ENCODE assay signal across 9 mouse cellular contexts in genomic region chr2:27703852-27704640, GRCm38 (mm10). TPM values are rescaled to one million over a fixed set of nuclear protein-coding genes. Genes with fewer than 3 reads are reported as not detected.
DNase-seq lines count a peak whose midpoint lies in the region; ATAC-seq and TF ChIP-seq lines count a peak whose summit lies in the region.
"Had no signal": no experiment of that assay in that cellular context is flagged by ENCODE, and none has a peak within 500 bp of the region (broad histone marks: within the 10 kb centered on the region; RNA-seq: fewer than 3 reads in every experiment).

No protein-coding gene starts in this region.

- H3K27me3 ChIP-seq in kidney, embryonic 15.5 days, result no peaks in the 10 kb centered on the region
- no peaks in the 10 kb centered on the region for H3K27me3 ChIP-seq in small intestine, adult 2 months (ENCODE audit: control insufficient read depth, insufficient read depth, low read length)
- H3K27me3 ChIP-seq in forebrain, embryonic 15.5 days, result no peaks in the 10 kb centered on the region
- no peaks in the 10 kb centered on the region for H3K27me3 ChIP-seq in midbrain, embryonic 10.5 days (ENCODE audit: low read depth, poor library complexity, severe bottlenecking)
- H3K27me3 ChIP-seq: limb, embryonic 13.5 days had no signal

- TF ChIP-seq CTCF in small intestine, adult 2 months (IDR thresholded peaks at IDR 0.05; ENCODE audit: extremely low read depth, insufficient read length, insufficient replicate concordance, low read depth, low read length), result no peak

- no peak overlapping the region for H3K4me3 ChIP-seq in kidney, embryonic 15.5 days (replicated peaks)
- H3K4me3 ChIP-seq in small intestine, adult 2 months (ENCODE audit: low read depth, low read length), result 0 out of 2 replicates have a peak overlapping the region, but pooled peaks have one; percentile 1
- no peak overlapping the region for H3K4me3 ChIP-seq in forebrain, embryonic 15.5 days
- no peak overlapping the region for H3K4me3 ChIP-seq in midbrain, embryonic 10.5 days
- H3K4me3 ChIP-seq: limb, embryonic 13.5 days had no signal

- H3K36me3 ChIP-seq in kidney, embryonic 15.5 days, result no peaks in the 10 kb centered on the region
- H3K36me3 ChIP-seq in small intestine, adult 2 months (ENCODE audit: control insufficient read depth, insufficient read depth, low read length), result 0 out of 2 replicates have a peak, but pooled peaks cover 2% of the 10 kb centered on the region
- H3K36me3 ChIP-seq in forebrain, embryonic 15.5 days, result no peaks in the 10 kb centered on the region
- H3K36me3 ChIP-seq in midbrain, embryonic 10.5 days, result no peaks in the 10 kb centered on the region

- H3K27ac ChIP-seq in kidney, embryonic 15.5 days, result peak overlapping the region; percentile 74
- peak overlapping the region; percentile 60 for H3K27ac ChIP-seq in small intestine, adult 2 months (ENCODE audit: insufficient read depth, low read depth, low read length)
- H3K27ac ChIP-seq in forebrain, embryonic 15.5 days (replicated peaks), result no peak overlapping the region
- no peak overlapping the region for H3K27ac ChIP-seq in midbrain, embryonic 10.5 days (replicated peaks)

- ATAC-seq in kidney, embryonic 15.5 days (replicated peaks; ENCODE audit: low FRiP score), result no peak
- ATAC-seq in forebrain, embryonic 15.5 days (replicated peaks), result no peak

- H3K4me1 ChIP-seq in kidney, embryonic 15.5 days, result peaks cover 58% of the 10 kb centered on the region
- peaks cover 59% of the 10 kb centered on the region for H3K4me1 ChIP-seq in small intestine, adult 2 months (ENCODE audit: control insufficient read depth, insufficient read depth, insufficient read length, low read length)
- peaks cover 19% of the 10 kb centered on the region for H3K4me1 ChIP-seq in forebrain, embryonic 15.5 days
- peaks cover 59% of the 10 kb centered on the region for H3K4me1 ChIP-seq in midbrain, embryonic 10.5 days

- TF ChIP-seq POLR2A in small intestine, adult 2 months (IDR thresholded peaks at IDR 0.05; ENCODE audit: low read depth, low read length), result no peak

- DNase-seq in kidney, postnatal 4 days, result no peak
- DNase-seq in gastrocnemius, postnatal 10 days, result peak; percentile 50
- peak; percentile 35 for DNase-seq in kidney, postnatal 14 days
- no peak for DNase-seq in cerebellum, postnatal 36 days
- no peak for DNase-seq in midbrain, embryonic 10.5 days (ENCODE audit: low spot score)

- H3K9ac ChIP-seq in kidney, embryonic 15.5 days, result no peak overlapping the region
- H3K9ac ChIP-seq in forebrain, embryonic 15.5 days (replicated peaks), result no peak overlapping the region

- no peak overlapping the region for H3K4me2 ChIP-seq in kidney, embryonic 15.5 days
- H3K4me2 ChIP-seq in forebrain, embryonic 15.5 days (replicated peaks), result no peak overlapping the region
- H3K4me2 ChIP-seq: limb, embryonic 13.5 days had no signal

- no peaks in the 10 kb centered on the region for H3K9me3 ChIP-seq in kidney, embryonic 15.5 days (replicated peaks)
- no peaks in the 10 kb centered on the region for H3K9me3 ChIP-seq in forebrain, embryonic 15.5 days
- H3K9me3 ChIP-seq in midbrain, embryonic 10.5 days (replicated peaks), result no peaks in the 10 kb centered on the region
- H3K9me3 ChIP-seq: limb, embryonic 13.5 days had no signal

- WGBS in kidney, embryonic 15.5 days, result 54% methylated on average over 9 of the region's 9 CpGs
- 22% methylated on average over 9 of the region's 9 CpGs for WGBS in small intestine, adult 2 months
- 72% methylated on average over 9 of the region's 9 CpGs for WGBS in forebrain, embryonic 15.5 days
- WGBS in midbrain, embryonic 10.5 days, result 85% methylated on average over 9 of the region's 9 CpGs

RNA-seq across cellular contexts. Expression of gene Rxra, which starts 27.8 kb away (rescaled TPM):
- 9.6 and 10.4 TPM in 2 replicates for polyA plus RNA-seq in kidney, embryonic 15.5 days (2015; fragmentation: Nextera tagmentation; extraction: Ambion mirVana)
- 10 to 100 TPM; 58.8 to 61.3 TPM for total RNA-seq in gastrocnemius, postnatal 10 days (2021)
- polyA plus RNA-seq in small intestine, adult 2 months (2012; rRNA removed), result 48.7 and 110 TPM in 2 replicates
- 3.2 TPM in 2 replicates for polyA plus RNA-seq in forebrain, embryonic 15.5 days (2015; fragmentation: Nextera tagmentation; extraction: Ambion mirVana)
- polyA plus RNA-seq in midbrain, embryonic 10.5 days (2016; fragmentation: Nextera tagmentation; extraction: Ambion mirVana), result 7.5 and 7.6 TPM in 2 replicates

Comparison
In these comparisons a context has a peak if more than half of its experiments do, and no peak if none do; other contexts are left out.
1. DNase-seq: peak in gastrocnemius, postnatal 10 days (single experiment) and kidney, postnatal 14 days (single experiment); none in kidney, postnatal 4 days (0 of 2), cerebellum, postnatal 36 days (0 of 2) and midbrain, embryonic 10.5 days (single experiment).
2. H3K27ac ChIP-seq: peak in kidney, embryonic 15.5 days (single experiment) and small intestine, adult 2 months (single experiment); none in forebrain, embryonic 15.5 days (single experiment) and midbrain, embryonic 10.5 days (single experiment).